Mouse (Mus musculus): ENCODE measurements at regions not wholly inside any gene's neighbourhood (a gene's known extent, or its start where the extent isn't known, plus 50 kb on each side); places are given as distances from the start of the nearest gene placed in this dataset.

DNA sequence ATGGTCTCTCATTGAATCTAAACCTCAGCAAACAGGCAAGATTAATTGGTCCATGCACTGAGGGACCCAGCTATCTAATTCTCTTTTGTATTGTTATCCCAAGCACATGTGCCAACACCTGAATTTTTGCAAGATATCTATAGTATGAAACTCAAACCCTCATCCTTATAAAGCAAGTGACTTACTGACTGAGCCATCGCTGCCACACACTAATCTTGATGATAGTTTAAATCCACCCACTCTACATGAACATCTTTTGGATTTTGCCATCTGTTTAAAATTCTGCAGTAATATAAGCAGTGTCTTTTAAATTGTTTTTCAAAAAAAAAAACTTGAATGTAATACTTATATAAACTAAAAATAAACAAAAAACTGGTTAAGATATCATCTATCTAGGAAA, 280.9 kb downstream of the Pcdh10 start:
- TF ChIP-seq POLR2A (IDR thresholded peaks at IDR 0.05; ENCODE audit: insufficient read depth, low read length) (no peak), CTCF (IDR thresholded peaks at IDR 0.05; ENCODE audit: low read depth, low read length) (no peak)
